Mouse (Mus musculus) thymus, postnatal 36 days (tissue): ENCODE measurements around the gene Tmem222.

ENCODE experiments used
- DNase-seq, 2 experiments: peaks; one replicate each; pipeline ENCODE4 v3.0.0; 2022; ENCODE audit warnings: mixed read lengths in 2 of 2

Gene Tmem222

GRCm38 (mm10) chr4:133277104-133278026 is at the start of gene Tmem222:
TSS of gene Tmem222 (minus strand) at chr4:133277792.
- peak; percentile 92 to 94 for DNase-seq

GRCm38 (mm10) chr4:133319667-133320066 is 42.1 kb upstream of the Tmem222 start:
- DNase-seq, result no peak

GRCm38 (mm10) chr4:133315991-133316390 is 38.4 kb upstream of the Tmem222 start:
- DNase-seq, result no peak

- no peak for DNase-seq
Observed at GRCm38 (mm10) chr4:133314896-133315295, 37.3 kb upstream of the Tmem222 start.

GRCm38 (mm10) chr4:133309948-133310347 is 32.4 kb upstream of the Tmem222 start:
- DNase-seq, result peak; percentile 80 to 87

GRCm38 (mm10) chr4:133307331-133307730 is 29.7 kb upstream of the Tmem222 start:
- peak; percentile 47 to 49 for DNase-seq

- DNase-seq, result no peak
Observed at GRCm38 (mm10) chr4:133305825-133306224, 28.2 kb upstream of the Tmem222 start.

- DNase-seq, result no peak
Observed at GRCm38 (mm10) chr4:133304770-133305169, 27.2 kb upstream of the Tmem222 start.

GRCm38 (mm10) chr4:133302668-133303067 is 25.1 kb upstream of the Tmem222 start:
- no peak for DNase-seq

- peak; percentile 61 to 65 for DNase-seq
Observed at GRCm38 (mm10) chr4:133301802-133302201, 24.2 kb upstream of the Tmem222 start.

GRCm38 (mm10) chr4:133300421-133300820 is 22.8 kb upstream of the Tmem222 start:
- no peak for DNase-seq

GRCm38 (mm10) chr4:133299701-133300100 is 22.1 kb upstream of the Tmem222 start:
- peak in 1 of 2 experiments; percentile 25 for DNase-seq

GRCm38 (mm10) chr4:133298516-133299365 is 21.1 kb upstream of the Tmem222 start:
- peak; percentile 66 to 84 for DNase-seq

GRCm38 (mm10) chr4:133297801-133298238 is 20.2 kb upstream of the Tmem222 start:
- peak; percentile 89 for DNase-seq

GRCm38 (mm10) chr4:133297360-133297759 is 19.8 kb upstream of the Tmem222 start:
- no peak for DNase-seq

- peak in 1 of 2 experiments; percentile 27 for DNase-seq
Observed at GRCm38 (mm10) chr4:133294084-133294483, 16.5 kb upstream of the Tmem222 start.

GRCm38 (mm10) chr4:133292901-133293843 is 15.6 kb upstream of the Tmem222 start:
- DNase-seq, result peak; percentile 48 to 68

- DNase-seq, result no peak
Observed at GRCm38 (mm10) chr4:133292405-133292804, 14.8 kb upstream of the Tmem222 start.

GRCm38 (mm10) chr4:133291255-133291654 is 13.7 kb upstream of the Tmem222 start:
- no peak for DNase-seq

- DNase-seq, result no peak
Observed at GRCm38 (mm10) chr4:133286476-133287077, 9.0 kb upstream of the Tmem222 start.

GRCm38 (mm10) chr4:133285950-133286349 is 8.4 kb upstream of the Tmem222 start:
- DNase-seq, result no peak

- DNase-seq, result no peak
Observed at GRCm38 (mm10) chr4:133285299-133285698, 7.7 kb upstream of the Tmem222 start.
